Mouse (Mus musculus): ENCODE measurements around the gene Tfip11. TPM values are rescaled to one million over a fixed set of nuclear protein-coding genes. Genes with fewer than 3 reads are reported as not detected.

Gene Tfip11
- polyA plus RNA-seq, 1 experiment from 2014 or later: 41.3 TPM

GRCm38 (mm10) chr5:112284203-112284582, 42.0 kb upstream of the Tfip11 start:
- Histone ChIP-seq H3K27me3 (replicated peaks; ENCODE audit: low read depth, poor library complexity, severe bottlenecking) (no peaks in the 10 kb centered on the region), H3K27ac (replicated peaks) (peak overlapping the region; percentile 7), H3K4me1 (peaks cover 64% of the 10 kb centered on the region), H3K4me3 (no peak overlapping the region), H3K9me3 (no peaks in the 10 kb centered on the region), H3K36me3 (replicated peaks) (no peaks in the 10 kb centered on the region)
- WGBS: 86% methylated on average over 7 of the region's 7 CpGs
- no peak for DNase-seq (ENCODE audit: low spot score)

GRCm38 (mm10) chr5:112285548-112286085, 40.5 kb upstream of the Tfip11 start:
- Histone ChIP-seq H3K36me3 (replicated peaks) (no peaks in the 10 kb centered on the region), H3K9me3 (no peaks in the 10 kb centered on the region), H3K27ac (replicated peaks) (no peak overlapping the region), H3K27me3 (replicated peaks; ENCODE audit: low read depth, poor library complexity, severe bottlenecking) (no peaks in the 10 kb centered on the region), H3K4me3 (no peak overlapping the region), H3K4me1 (peaks cover 55% of the 10 kb centered on the region)
- no peak for DNase-seq (ENCODE audit: low spot score)
- 94% methylated on average over 7 of the region's 7 CpGs for WGBS

GRCm38 (mm10) chr5:112286608-112286983, 39.6 kb upstream of the Tfip11 start:
- H3K4me3 ChIP-seq: no peak overlapping the region
- peaks cover 45% of the 10 kb centered on the region for H3K4me1 ChIP-seq
- H3K36me3 ChIP-seq (replicated peaks): no peaks in the 10 kb centered on the region
- H3K27ac ChIP-seq (replicated peaks): no peak overlapping the region
- no peak for DNase-seq (ENCODE audit: low spot score)
- WGBS: 81% methylated on average over 2 of the region's 2 CpGs
- H3K9me3 ChIP-seq: no peaks in the 10 kb centered on the region
- no peaks in the 10 kb centered on the region for H3K27me3 ChIP-seq (replicated peaks; ENCODE audit: low read depth, poor library complexity, severe bottlenecking)

GRCm38 (mm10) chr5:112286984-112287641, 39.0 kb upstream of the Tfip11 start:
- H3K4me3 ChIP-seq: no peak overlapping the region
- no peaks in the 10 kb centered on the region for H3K27me3 ChIP-seq (replicated peaks; ENCODE audit: low read depth, poor library complexity, severe bottlenecking)
- 81% methylated on average over 11 of the region's 11 CpGs for WGBS
- H3K36me3 ChIP-seq (replicated peaks): no peaks in the 10 kb centered on the region
- H3K4me1 ChIP-seq: peaks cover 43% of the 10 kb centered on the region
- DNase-seq (ENCODE audit: low spot score): no peak
- no peaks in the 10 kb centered on the region for H3K9me3 ChIP-seq
- H3K27ac ChIP-seq (replicated peaks): no peak overlapping the region

GRCm38 (mm10) chr5:112287652-112288051, 38.5 kb upstream of the Tfip11 start:
- Histone ChIP-seq H3K36me3 (replicated peaks) (no peaks in the 10 kb centered on the region), H3K4me1 (peaks cover 38% of the 10 kb centered on the region), H3K27ac (replicated peaks) (no peak overlapping the region), H3K9me3 (no peaks in the 10 kb centered on the region), H3K27me3 (replicated peaks; ENCODE audit: low read depth, poor library complexity, severe bottlenecking) (no peaks in the 10 kb centered on the region), H3K4me3 (no peak overlapping the region)
- 87% methylated on average over 2 of the region's 2 CpGs for WGBS
- DNase-seq (ENCODE audit: low spot score): no peak

GRCm38 (mm10) chr5:112288193-112289141, 37.7 kb upstream of the Tfip11 start:
- Histone ChIP-seq H3K27me3 (replicated peaks; ENCODE audit: low read depth, poor library complexity, severe bottlenecking) (no peaks in the 10 kb centered on the region), H3K9me3 (no peaks in the 10 kb centered on the region), H3K4me3 (no peak overlapping the region), H3K27ac (replicated peaks) (peak overlapping the region; percentile 30; the same call in 1 of the 2 replicates), H3K36me3 (replicated peaks) (no peaks in the 10 kb centered on the region), H3K4me1 (peaks cover 38% of the 10 kb centered on the region)
- 86% methylated on average over 9 of the region's 9 CpGs for WGBS
- DNase-seq (ENCODE audit: low spot score): no peak

GRCm38 (mm10) chr5:112289236-112289635, 36.9 kb upstream of the Tfip11 start:
- no peak for DNase-seq (ENCODE audit: low spot score)
- Histone ChIP-seq H3K9me3 (no peaks in the 10 kb centered on the region), H3K36me3 (replicated peaks) (no peaks in the 10 kb centered on the region), H3K27ac (replicated peaks) (no peak overlapping the region), H3K27me3 (replicated peaks; ENCODE audit: low read depth, poor library complexity, severe bottlenecking) (no peaks in the 10 kb centered on the region), H3K4me3 (no peak overlapping the region), H3K4me1 (peaks cover 35% of the 10 kb centered on the region)
- 92% methylated on average over 8 of the region's 8 CpGs for WGBS

- 89% methylated on average over 16 of the region's 16 CpGs for WGBS
- no peak overlapping the region for H3K27ac ChIP-seq (replicated peaks)
Observed at GRCm38 (mm10) chr5:112289819-112290535, 36.2 kb upstream of the Tfip11 start.

GRCm38 (mm10) chr5:112290536-112290880, 35.6 kb upstream of the Tfip11 start:
- Histone ChIP-seq H3K36me3 (replicated peaks) (no peaks in the 10 kb centered on the region), H3K27me3 (replicated peaks; ENCODE audit: low read depth, poor library complexity, severe bottlenecking) (no peaks in the 10 kb centered on the region), H3K4me1 (peaks cover 45% of the 10 kb centered on the region), H3K4me3 (no peak overlapping the region), H3K9me3 (no peaks in the 10 kb centered on the region), H3K27ac (replicated peaks) (no peak overlapping the region)
- WGBS: 92% methylated on average over 8 of the region's 8 CpGs
- DNase-seq (ENCODE audit: low spot score): no peak

More at GRCm38 (mm10) chr5:112289819-112290535, 36.2 kb upstream of the Tfip11 start:
- no peak for DNase-seq (ENCODE audit: low spot score)
- Histone ChIP-seq H3K4me3 (no peak overlapping the region), H3K27me3 (replicated peaks; ENCODE audit: low read depth, poor library complexity, severe bottlenecking) (no peaks in the 10 kb centered on the region), H3K36me3 (replicated peaks) (no peaks in the 10 kb centered on the region), H3K9me3 (no peaks in the 10 kb centered on the region), H3K4me1 (peaks cover 40% of the 10 kb centered on the region)

GRCm38 (mm10) chr5:112291866-112292265, 34.3 kb upstream of the Tfip11 start:
- peaks cover 50% of the 10 kb centered on the region for H3K4me1 ChIP-seq
- no peak overlapping the region for H3K27ac ChIP-seq (replicated peaks)
- WGBS: 91% methylated on average over 5 of the region's 5 CpGs
- DNase-seq (ENCODE audit: low spot score): no peak
- no peaks in the 10 kb centered on the region for H3K9me3 ChIP-seq
- no peaks in the 10 kb centered on the region for H3K27me3 ChIP-seq (replicated peaks; ENCODE audit: low read depth, poor library complexity, severe bottlenecking)
- H3K36me3 ChIP-seq (replicated peaks): no peaks in the 10 kb centered on the region
- no peak overlapping the region for H3K4me3 ChIP-seq

- 85% methylated on average over 17 of the region's 17 CpGs for WGBS
- H3K36me3 ChIP-seq (replicated peaks): no peaks in the 10 kb centered on the region
- H3K4me3 ChIP-seq: no peak overlapping the region
- H3K27ac ChIP-seq (replicated peaks): no peak overlapping the region
- H3K27me3 ChIP-seq (replicated peaks; ENCODE audit: low read depth, poor library complexity, severe bottlenecking): no peaks in the 10 kb centered on the region
- peaks cover 54% of the 10 kb centered on the region for H3K4me1 ChIP-seq
- H3K9me3 ChIP-seq: no peaks in the 10 kb centered on the region
- DNase-seq (ENCODE audit: low spot score): no peak
Observed at GRCm38 (mm10) chr5:112292343-112292980, 33.7 kb upstream of the Tfip11 start.

GRCm38 (mm10) chr5:112293800-112294199, 32.4 kb upstream of the Tfip11 start:
- Histone ChIP-seq H3K9me3 (no peaks in the 10 kb centered on the region), H3K36me3 (replicated peaks) (no peaks in the 10 kb centered on the region), H3K4me3 (no peak overlapping the region), H3K27me3 (replicated peaks; ENCODE audit: low read depth, poor library complexity, severe bottlenecking) (no peaks in the 10 kb centered on the region), H3K4me1 (peaks cover 50% of the 10 kb centered on the region), H3K27ac (replicated peaks) (no peak overlapping the region)
- DNase-seq (ENCODE audit: low spot score): no peak
- WGBS: 83% methylated on average over 2 of the region's 2 CpGs
